In the genomic region with DNA sequence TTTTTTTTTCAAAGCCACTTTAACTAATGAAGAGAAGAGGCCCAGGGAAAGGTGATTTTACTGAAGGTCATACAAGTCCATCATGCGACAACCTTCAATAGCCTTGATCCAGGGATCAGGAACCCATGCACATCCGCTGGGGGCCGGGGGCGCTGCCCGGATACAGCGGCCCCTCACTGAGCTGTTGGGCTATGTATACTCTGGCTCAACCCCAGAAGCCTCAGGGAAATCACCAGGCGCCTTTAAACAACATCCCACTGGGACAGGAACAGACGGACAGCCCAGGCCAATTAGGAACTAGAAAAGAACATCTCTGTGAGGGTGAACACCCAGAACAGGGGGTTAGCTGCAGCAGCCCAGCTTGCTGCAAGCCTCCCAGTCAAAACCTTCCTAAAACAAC, we compare ENCODE assay signal across 12 mouse cellular contexts. TPM values are rescaled to one million over a fixed set of nuclear protein-coding genes. Genes with fewer than 3 reads are reported as not detected.
DNase-seq lines count a peak whose midpoint lies in the region; ATAC-seq and TF ChIP-seq lines count a peak whose summit lies in the region.
"Had no signal": no experiment of that assay in that cellular context is flagged by ENCODE, and none has a peak within 500 bp of the region (broad histone marks: within the 10 kb centered on the region; RNA-seq: fewer than 3 reads in every experiment).

Slc22a8 (plus strand) TSS at position 301 of the 400 bp plus-strand sequence.

- peaks cover 3 to 15% of the 10 kb centered on the region in 2 experiments for H3K4me1 ChIP-seq in MEL (ENCODE audit: control insufficient read depth in 1 of 2, insufficient read depth in 2 of 2, low read length in 2 of 2)
- H3K4me1 ChIP-seq in intestine, postnatal 0 days (replicated peaks; ENCODE audit: control insufficient read depth, insufficient read depth, low read length) = no peaks in the 10 kb centered on the region

- H3K4me3 ChIP-seq in MEL (ENCODE audit: control insufficient read depth in 1 of 2, insufficient read depth in 1 of 2, low read depth in 2 of 2, low read length in 2 of 2) = no peak within 1 kb of the TSS
- no peak within 1 kb of the TSS for H3K4me3 ChIP-seq in intestine, postnatal 0 days (ENCODE audit: low read depth, low read length)
- H3K4me3 ChIP-seq: heart, embryonic 15.5 days; lung, embryonic 15.5 days; neural tube, embryonic 13.5 days had no signal

- peak; percentile 89 for DNase-seq in heart, adult 11 months
- no peak for DNase-seq in heart, adult 9 months (ENCODE audit: low spot score in 2 of 2)
- DNase-seq in left cerebral cortex, adult 18-20 months (ENCODE audit: low spot score in 2 of 2) = no peak
- DNase-seq in left cerebral cortex, adult 11 months (ENCODE audit: low spot score) = no peak
- no peak for DNase-seq in MEL (ENCODE audit: low read depth, low spot score)
- no peak for DNase-seq in left cerebral cortex, postnatal 4 days
- no peak for DNase-seq in adrenal gland, adult 2 months
- DNase-seq: kidney, adult 9 months had no signal

- no peak for TF ChIP-seq EP300 in MEL (IDR thresholded peaks at IDR 0.05; ENCODE audit: low read depth in 1 of 2, low read length in 2 of 2)

- no peaks in the 10 kb centered on the region for H3K27me3 ChIP-seq in MEL (ENCODE audit: control insufficient read depth in 1 of 2, insufficient read depth in 2 of 2, low read length in 2 of 2)
- no peaks in the 10 kb centered on the region for H3K27me3 ChIP-seq in intestine, postnatal 0 days (replicated peaks; ENCODE audit: control insufficient read depth, insufficient read depth, low read length)
- H3K27me3 ChIP-seq: heart, embryonic 15.5 days; lung, embryonic 15.5 days; neural tube, embryonic 13.5 days had no signal

- WGBS in intestine, postnatal 0 days = 85% methylated on average over 8 of the region's 8 CpGs

- H3K9ac ChIP-seq in MEL (ENCODE audit: control insufficient read depth, low read depth, low read length, poor library complexity, severe bottlenecking) = no peak within 1 kb of the TSS
- H3K9ac ChIP-seq in intestine, postnatal 0 days (ENCODE audit: low read depth, low read length) = no peak within 1 kb of the TSS
- H3K9ac ChIP-seq: heart, embryonic 15.5 days; lung, embryonic 15.5 days; neural tube, embryonic 13.5 days had no signal

- H3K9me3 ChIP-seq in MEL (replicated peaks; ENCODE audit: insufficient read depth, low read length) = no peaks in the 10 kb centered on the region
- H3K9me3 ChIP-seq in intestine, postnatal 0 days (ENCODE audit: control insufficient read depth) = no peaks in the 10 kb centered on the region
- H3K9me3 ChIP-seq: heart, embryonic 15.5 days; lung, embryonic 15.5 days; neural tube, embryonic 13.5 days had no signal

- no peak for TF ChIP-seq POLR2A in MEL (IDR thresholded peaks at IDR 0.05; ENCODE audit: control insufficient read depth in 1 of 2, insufficient read depth in 1 of 2, low read depth in 1 of 2, low read length in 2 of 2, poor library complexity in 1 of 2)

- no peaks in the 10 kb centered on the region for H3K79me2 ChIP-seq in MEL (ENCODE audit: control insufficient read depth, insufficient read depth, low read length, poor library complexity)

- peaks cover 0 to 6% of the 10 kb centered on the region in 2 experiments; a peak in 2 of 4 replicates for H3K36me3 ChIP-seq in MEL (ENCODE audit: control insufficient read depth in 1 of 2, insufficient read depth in 2 of 2, low read length in 2 of 2)
- no peaks in the 10 kb centered on the region for H3K36me3 ChIP-seq in intestine, postnatal 0 days (ENCODE audit: control insufficient read depth, insufficient read depth)
- H3K36me3 ChIP-seq: heart, embryonic 15.5 days; lung, embryonic 15.5 days; neural tube, embryonic 13.5 days had no signal

- H3K4me2 ChIP-seq in intestine, postnatal 0 days (replicated peaks; ENCODE audit: low read depth) = no peak within 1 kb of the TSS
- H3K4me2 ChIP-seq: heart, embryonic 15.5 days; lung, embryonic 15.5 days; neural tube, embryonic 13.5 days had no signal

- no peak for TF ChIP-seq RAD21 in MEL (IDR thresholded peaks at IDR 0.05; ENCODE audit: low read depth, low read length)

- intact Hi-C loops in left cerebral cortex, postnatal 4 days (cut with DNase I) = loop anchor here (2.0 kb wide), 1 partner anchor 22 kb away; no protein-coding TSS in a partner anchor

- no peak for ATAC-seq in intestine, postnatal 0 days

- peak within 1 kb of the TSS; percentile 19; the same call in 1 of the 2 replicates for H3K27ac ChIP-seq in MEL (ENCODE audit: control insufficient read depth, low read depth, low read length)
- H3K27ac ChIP-seq in intestine, postnatal 0 days (ENCODE audit: low read depth, low read length) = no peak within 1 kb of the TSS
- H3K27ac ChIP-seq: heart, embryonic 15.5 days; lung, embryonic 15.5 days; neural tube, embryonic 13.5 days had no signal

- TF ChIP-seq CTCF in MEL (IDR thresholded peaks at IDR 0.05 in 2 of 3, conservative IDR thresholded peaks at IDR 0.05 in 1 of 3; ENCODE audit: control insufficient read depth in 1 of 3, insufficient read depth in 1 of 3, low read depth in 2 of 3, low read length in 3 of 3, poor library complexity in 1 of 3, severe bottlenecking in 1 of 3) = no peak
- TF ChIP-seq CTCF in intestine, postnatal 0 days (IDR thresholded peaks at IDR 0.05; ENCODE audit: low read depth) = no peak

TF ChIP-seq in MEL, 35 proteins besides CTCF, POLR2A, EP300 and RAD21:
- no peak for TF ChIP-seq KAT2A (conservative IDR thresholded peaks at IDR 0.05; ENCODE audit: low read depth, low read length)
- TF ChIP-seq POLR2AphosphoS5 (IDR thresholded peaks at IDR 0.05; ENCODE audit: borderline replicate concordance, low read depth, low read length) = no peak
- TF ChIP-seq ZKSCAN1 (IDR thresholded peaks at IDR 0.05; ENCODE audit: low read depth, low read length) = no peak
- no peak for TF ChIP-seq MAX (IDR thresholded peaks at IDR 0.05; ENCODE audit: low read length)
- TF ChIP-seq ETS1 (IDR thresholded peaks at IDR 0.05; ENCODE audit: low read depth, low read length) = no peak
- no peak for TF ChIP-seq ZNF384 (IDR thresholded peaks at IDR 0.05; ENCODE audit: low read depth, low read length)
- TF ChIP-seq MXI1 (IDR thresholded peaks at IDR 0.05; ENCODE audit: low read depth, low read length) = no peak

RNA-seq across cellular contexts. Expression of gene Slc22a8, which starts in this region (rescaled TPM):
- 10 to 100 TPM; 11.9 to 14.0 TPM for total RNA-seq in left cerebral cortex, adult 18-20 months (2021)
- total RNA-seq in MEL (2012; rRNA removed) = not detected in 2 replicates
- polyA plus RNA-seq in MEL (2012; ENCODE audit: insufficient read depth in 1 of 2, insufficient read length in 2 of 2, low read depth in 1 of 2, low replicate concordance in 2 of 2, missing spikeins in 1 of 2) = not detected
- 10 to 100 TPM; 16.0 to 17.9 TPM for total RNA-seq in left cerebral cortex, postnatal 4 days (2021)
- polyA plus RNA-seq in intestine, postnatal 0 days (2015; fragmentation: Nextera tagmentation; extraction: Ambion mirVana) = 0.05 and 0.13 TPM in 2 replicates
- total RNA-seq in adrenal gland, adult 2 months (2021) = under 1 TPM; 0.17 to 0.31 TPM
- polyA plus RNA-seq in adrenal gland, adult 2 months (2012; rRNA removed) = 0.27 and 0.34 TPM in 2 replicates

Comparison
In these comparisons a context has a peak if more than half of its experiments do, and no peak if none do; other contexts are left out.
1. RNA of gene Slc22a8 (total RNA-seq): 16.0 to 17.9 TPM in left cerebral cortex, postnatal 4 days and 11.9 to 14.0 TPM in left cerebral cortex, adult 18-20 months; 0.17 to 0.31 TPM in adrenal gland, adult 2 months and not detected in MEL; every median in the first group is over 4 times any median in the second.